Mouse (Mus musculus): ENCODE data around the gene Kif7.

- TF ChIP-seq CTCF (IDR thresholded peaks at IDR 0.05; ENCODE audit: low read depth, low read length) (peak; percentile 79), POLR2A (IDR thresholded peaks at IDR 0.05; ENCODE audit: borderline replicate concordance, low read depth, low read length) (no peak)
These were observed 66.5 kb downstream of the Kif7 start for GRCm38 (mm10) chr7:79649005-79649404.
